Mouse (Mus musculus) liver, postnatal 0 days (tissue): ENCODE data around the gene Ttc9b.

Source experiments
- CTCF ChIP-seq: sonication (generic); IDR thresholded peaks from 2 replicates; pipeline ENCODE4 v1.5.1; 2016; ENCODE audit warnings: antibody characterized with exemption, low read depth
- EP300 ChIP-seq: IDR thresholded peaks from 2 replicates; pipeline ENCODE4 v1.6.1; 2016; ENCODE audit warnings: antibody characterized with exemption, low read depth, mild to moderate bottlenecking

DNA sequence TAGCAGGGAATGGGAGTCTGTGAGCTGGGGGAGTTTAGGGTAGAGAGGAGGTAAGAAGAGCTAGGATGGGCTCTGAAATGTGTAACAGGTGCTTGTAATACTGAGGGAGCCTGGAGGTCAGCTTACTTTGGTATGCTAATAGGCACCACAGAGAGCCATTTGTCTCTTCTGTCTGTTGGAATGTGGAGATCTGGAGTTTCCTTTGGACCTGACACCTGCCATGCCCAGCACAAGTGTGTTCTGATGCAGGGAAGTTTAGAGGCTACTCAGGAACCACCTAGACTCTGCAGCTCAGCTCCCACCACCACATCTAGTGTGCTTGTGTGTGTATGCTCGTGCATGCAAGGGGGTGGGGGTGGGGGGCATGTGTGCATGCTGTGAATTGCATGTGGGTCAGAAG, 31.5 kb upstream of the Ttc9b start:
- TF ChIP-seq EP300 (no peak), CTCF (no peak)
